Mouse (Mus musculus) forebrain, embryonic 13.5 days (tissue): ENCODE data around the gene Gba. TPM values are rescaled to one million over a fixed set of nuclear protein-coding genes. Genes with fewer than 3 reads are reported as not detected.
"Not testable (repeated sequence)": the region's sequence is repeated elsewhere in the genome, so short reads cannot be mapped to it uniquely, and the experiment has no call there.

Experiments
- ATAC-seq: fragments of 200-750 bp; cut with Nextera tagmentation; 2 replicates; pipeline ENCODE4 v1.8.0; 2017
- H3K27ac ChIP-seq: fragments of 300-500 bp; sonication (generic); 2 replicates; pipeline ENCODE4 v1.5.1; 2015; ENCODE audit warnings: inconsistent platforms, mild to moderate bottlenecking, moderate library complexity
- H3K27me3 ChIP-seq: fragments of 300-500 bp; sonication (generic); 2 replicates; pipeline ENCODE4 v1.6.1; 2015; ENCODE audit warnings: mild to moderate bottlenecking, inconsistent platforms
- H3K36me3 ChIP-seq: fragments of 300-500 bp; sonication (generic); 2 replicates; pipeline ENCODE4 v1.6.1; 2015; ENCODE audit warnings: mild to moderate bottlenecking, inconsistent platforms; ENCODE audit not compliant: poor library complexity, severe bottlenecking
- H3K4me1 ChIP-seq: fragments of 300-500 bp; sonication (generic); 2 replicates; pipeline ENCODE4 v1.6.1; 2015; ENCODE audit warnings: inconsistent platforms
- H3K4me2 ChIP-seq: fragments of 300-500 bp; sonication (generic); 2 replicates; pipeline ENCODE4 v1.6.1; 2015; ENCODE audit warnings: inconsistent platforms, mild to moderate bottlenecking, moderate library complexity
- H3K4me3 ChIP-seq: fragments of 300-500 bp; sonication (generic); 2 replicates; pipeline ENCODE4 v1.5.1; 2015; ENCODE audit warnings: mild to moderate bottlenecking, inconsistent platforms
- H3K9ac ChIP-seq: fragments of 300-500 bp; sonication (generic); 2 replicates; pipeline ENCODE4 v1.6.1; 2015; ENCODE audit warnings: mild to moderate bottlenecking, inconsistent platforms
- H3K9me3 ChIP-seq: fragments of 300-500 bp; sonication (generic); replicated peaks from 2 replicates; pipeline ENCODE4 v1.6.1; 2016; ENCODE audit warnings: inconsistent platforms
- whole genome bisulfite sequencing: fragments of 180-500 bp; shearing (Covaris S2); methylation state at CpG from one replicate; pipeline ENCODE4 v1.1.7; 2015; 5-methylcytosine and 5-hydroxymethylcytosine counted together
- polyA plus RNA-seq: library from polyadenylated mRNA; unstranded; fragments of >200 nt; fragmentation: Nextera tagmentation; extraction: Ambion mirVana; gene quantifications from 2 replicates; pipeline ENCODE4 v1.2.1, GENCODE M21; 2015

Gene Gba
- polyA plus RNA-seq, 1 experiment from 2014 or later = 34.6 TPM

DNA sequence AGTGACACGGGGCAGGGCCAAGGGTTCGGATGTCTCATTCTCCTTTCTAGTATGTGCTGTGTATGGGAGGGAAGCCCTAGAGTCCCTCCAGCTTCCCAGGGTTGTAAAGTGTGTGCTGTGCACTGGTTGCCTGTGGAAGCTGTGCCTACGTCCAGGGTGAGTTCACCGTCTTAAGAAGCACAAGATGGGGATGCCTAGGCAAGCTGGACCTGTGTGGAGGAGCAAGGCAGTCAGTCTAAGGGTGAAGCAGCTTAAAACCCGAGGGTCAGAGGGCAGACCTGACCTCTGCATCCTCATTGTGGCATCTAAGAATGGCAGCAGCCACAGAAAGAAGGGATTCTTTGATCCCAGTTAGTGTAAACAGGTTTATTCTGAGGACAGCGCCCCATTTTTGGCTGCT, 6.0 kb downstream of the Gba start:
- no peak for ATAC-seq
- 85% methylated on average over 6 of the region's 6 CpGs for WGBS
- no peaks in the 10 kb centered on the region for H3K27me3 ChIP-seq
- no peak overlapping the region for H3K4me2 ChIP-seq
- peaks cover 10% of the 10 kb centered on the region for H3K4me1 ChIP-seq
- no peak overlapping the region for H3K27ac ChIP-seq
- no peaks in the 10 kb centered on the region for H3K9me3 ChIP-seq
- peaks cover 70% of the 10 kb centered on the region for H3K36me3 ChIP-seq
- H3K4me3 ChIP-seq = no peak overlapping the region
- H3K9ac ChIP-seq = no peak overlapping the region

DNA sequence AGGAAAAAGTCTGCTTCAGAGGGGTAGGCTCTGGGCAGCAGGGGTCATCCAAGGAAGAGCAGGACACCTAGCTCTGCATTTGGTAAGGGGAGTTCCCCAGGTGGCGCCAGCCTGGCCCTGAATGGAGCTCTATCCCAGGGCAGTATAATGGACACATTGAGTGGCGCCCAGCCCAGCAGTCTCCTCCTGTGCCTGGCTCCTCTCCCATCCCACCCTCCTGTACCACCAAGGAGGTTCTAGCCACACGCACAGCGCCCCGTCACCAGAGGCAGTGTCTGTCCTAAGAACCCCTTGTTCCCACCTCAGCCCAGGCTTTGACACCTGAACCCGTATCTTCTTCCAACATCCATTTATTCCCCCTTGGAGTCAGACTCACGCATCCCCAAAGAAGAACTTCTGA, 7.0 kb downstream of the Gba start:
- no peaks in the 10 kb centered on the region for H3K27me3 ChIP-seq
- H3K9me3 ChIP-seq = no peaks in the 10 kb centered on the region
- peaks cover 62% of the 10 kb centered on the region for H3K36me3 ChIP-seq
- 93% methylated on average over 7 of the region's 7 CpGs for WGBS
- no peak overlapping the region for H3K27ac ChIP-seq
- no peak for ATAC-seq
- no peak overlapping the region for H3K4me3 ChIP-seq
- H3K9ac ChIP-seq = no peak overlapping the region
- peaks cover 13% of the 10 kb centered on the region for H3K4me1 ChIP-seq
- no peak overlapping the region for H3K4me2 ChIP-seq

DNA sequence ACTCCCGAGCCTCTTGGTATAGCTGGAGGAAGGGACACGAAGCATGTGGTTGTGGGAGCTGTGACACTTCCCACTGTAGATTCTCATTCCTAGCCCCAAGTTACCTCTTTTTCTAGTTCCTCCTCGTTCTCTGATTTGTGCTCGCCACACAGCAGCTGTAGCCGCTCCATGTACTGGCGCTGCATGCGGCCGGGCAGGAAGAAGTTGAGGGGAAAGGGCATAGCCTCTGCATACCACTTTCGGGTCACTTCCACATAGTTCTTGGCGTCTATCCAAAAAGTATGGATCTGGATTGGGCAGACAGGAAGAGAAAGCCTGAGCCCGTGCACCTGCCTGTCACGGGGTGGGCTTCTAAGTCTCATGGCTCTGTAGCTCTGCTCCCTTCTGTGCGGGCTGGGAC, 7.4 kb downstream of the Gba start:
- Histone ChIP-seq H3K27me3 (no peaks in the 10 kb centered on the region), H3K9ac (no peak overlapping the region), H3K4me3 (no peak overlapping the region), H3K9me3 (no peaks in the 10 kb centered on the region), H3K36me3 (peaks cover 57% of the 10 kb centered on the region), H3K4me2 (no peak overlapping the region), H3K27ac (no peak overlapping the region), H3K4me1 (peaks cover 18% of the 10 kb centered on the region)
- 92% methylated on average over 13 of the region's 13 CpGs for WGBS
- no peak for ATAC-seq

DNA sequence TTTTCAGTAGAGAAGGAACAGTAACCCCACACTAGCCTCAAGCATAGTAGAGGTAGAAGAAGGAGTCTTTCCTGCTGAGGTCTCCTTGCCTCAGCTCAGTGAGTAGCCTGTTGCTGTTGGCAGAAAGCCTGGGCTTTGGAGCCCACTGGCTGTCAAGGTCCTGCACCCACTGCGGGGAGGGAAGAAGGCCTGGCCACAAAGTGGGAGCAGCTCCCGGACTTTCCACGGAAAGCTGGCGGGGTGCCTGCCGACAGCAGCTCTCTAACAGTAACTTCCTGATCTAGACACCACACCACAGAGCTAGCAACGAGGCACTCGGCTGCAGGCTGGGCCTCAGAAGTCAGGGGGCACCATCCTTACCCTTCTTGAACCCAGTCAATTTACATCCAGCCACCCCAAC, 8.0 kb downstream of the Gba start:
- Histone ChIP-seq H3K4me2 (no peak overlapping the region), H3K9me3 (no peaks in the 10 kb centered on the region), H3K9ac (no peak overlapping the region), H3K4me3 (no peak overlapping the region), H3K4me1 (peaks cover 23% of the 10 kb centered on the region), H3K27me3 (no peaks in the 10 kb centered on the region), H3K36me3 (peaks cover 52% of the 10 kb centered on the region), H3K27ac (no peak overlapping the region)
- ATAC-seq = no peak
- 88% methylated on average over 7 of the region's 7 CpGs for WGBS

DNA sequence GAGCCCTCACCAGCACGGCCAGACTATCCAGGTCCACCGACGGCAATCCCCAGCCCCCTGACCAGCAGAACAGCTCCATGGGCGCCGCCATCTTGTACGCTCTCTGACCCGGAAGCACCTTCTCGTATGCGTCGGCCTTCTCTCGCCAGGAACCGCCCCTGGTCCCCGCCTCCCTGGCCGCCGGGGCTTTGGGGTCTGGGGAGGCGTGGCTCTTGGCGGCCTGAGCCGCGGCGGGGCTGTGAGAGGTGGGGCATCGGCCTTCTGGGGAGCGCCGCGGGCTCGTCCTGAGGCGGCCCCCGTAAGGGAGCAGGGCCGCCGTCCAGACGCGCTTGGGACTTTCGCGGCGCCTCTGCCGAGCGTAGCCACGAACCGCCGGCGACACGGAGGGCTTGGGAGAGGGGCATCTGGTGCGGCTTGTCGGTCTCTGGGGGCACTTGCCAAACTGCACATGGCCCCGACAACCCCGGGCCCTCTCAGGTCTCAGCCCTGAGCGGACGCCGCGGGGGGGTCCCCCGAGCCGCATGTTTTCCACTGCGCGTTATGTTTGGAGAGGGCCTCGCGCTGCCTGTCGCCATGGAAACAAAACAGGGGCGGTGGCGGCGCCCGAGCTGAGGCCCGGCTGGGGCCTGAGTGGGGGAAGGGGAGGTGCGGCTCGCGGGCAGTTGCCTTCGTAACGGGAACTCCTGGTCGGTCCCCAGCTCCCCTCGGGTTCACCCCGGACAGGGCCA, 11.2 kb downstream of the Gba start:
- Histone ChIP-seq H3K9me3 (no peaks in the 10 kb centered on the region), H3K4me1 (peaks cover 50% of the 10 kb centered on the region), H3K9ac (peak overlapping the region; percentile 76), H3K4me3 (peak overlapping the region; percentile 72), H3K4me2 (peak overlapping the region; percentile 70), H3K27ac (peak overlapping the region; percentile 97), H3K27me3 (no peaks in the 10 kb centered on the region), H3K36me3 (peaks cover 32% of the 10 kb centered on the region)
- under 1% methylated on average over 63 of the region's 69 CpGs for WGBS
- ATAC-seq = peak; percentile 86

DNA sequence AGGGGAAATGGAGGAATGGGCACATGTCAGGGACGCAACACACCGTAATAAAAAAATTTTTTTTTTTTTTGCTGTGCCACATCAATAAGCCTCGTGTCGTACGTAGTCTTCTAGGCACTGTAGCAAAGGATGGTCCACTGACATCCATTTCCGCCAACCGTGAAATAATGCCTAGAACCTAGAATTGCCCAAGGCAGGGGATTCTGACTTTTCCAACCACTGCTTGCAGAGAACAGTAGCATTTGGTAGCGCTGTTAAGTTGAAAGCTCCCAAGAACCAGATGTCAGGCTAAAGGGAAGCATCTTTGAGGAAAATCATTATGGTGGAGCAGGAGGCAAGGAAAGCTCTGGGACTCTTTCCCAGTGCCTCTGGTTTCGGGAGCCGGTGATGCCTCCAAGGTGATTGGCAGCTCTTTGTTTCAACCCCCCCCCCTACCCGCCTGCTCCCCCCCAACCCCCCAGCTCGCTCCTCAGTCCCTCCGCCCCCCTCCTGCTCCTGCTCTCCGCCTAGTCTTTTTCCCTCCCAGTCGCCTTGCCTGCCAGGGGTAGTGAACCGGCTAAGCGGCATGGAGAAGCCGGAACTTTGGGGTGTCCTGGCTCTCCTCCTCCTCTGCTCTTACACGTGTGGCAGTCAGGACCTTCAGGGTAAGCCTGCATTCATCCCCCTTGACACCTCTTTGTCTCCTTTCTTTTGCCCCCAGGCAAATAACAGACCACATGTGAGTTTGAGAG, 12.1 kb downstream of the Gba start, which contains the start of gene Thbs3:
TSS of gene Thbs3 (plus strand) at position 500 of the 731 bp plus-strand sequence.
- Histone ChIP-seq H3K4me2 (peak within 1 kb of the TSS; percentile 70), H3K4me1 (peaks cover 57% of the 10 kb centered on the region), H3K4me3 (peak within 1 kb of the TSS; percentile 72), H3K9me3 (no peaks in the 10 kb centered on the region), H3K36me3 (peaks cover 28% of the 10 kb centered on the region), H3K27ac (peak within 1 kb of the TSS; percentile 97), H3K27me3 (no peaks in the 10 kb centered on the region), H3K9ac (peak within 1 kb of the TSS; percentile 76)
- ATAC-seq = peak; percentile 11
- under 1% methylated on average over 18 of the region's 19 CpGs for WGBS

DNA sequence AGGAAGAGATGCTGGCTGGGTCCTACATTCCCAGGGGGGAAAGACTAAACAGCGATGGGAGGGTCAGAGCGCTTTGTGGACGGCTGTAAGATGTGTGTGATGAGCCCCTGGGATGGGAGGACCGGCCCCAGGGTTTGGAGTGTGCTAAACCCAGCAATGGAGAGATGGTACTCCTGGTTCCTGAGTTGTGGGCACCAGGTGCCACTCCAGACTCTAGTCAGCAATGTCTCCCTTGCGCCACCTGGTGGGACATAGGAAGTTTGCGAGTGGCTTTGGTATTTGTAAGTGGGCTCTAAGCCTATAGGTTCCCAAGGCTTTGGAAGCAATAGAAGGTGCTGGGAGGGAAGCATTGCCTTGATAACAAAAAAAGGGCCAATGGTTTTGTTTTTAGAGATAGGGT, 13.1 kb downstream of the Gba start:
- Histone ChIP-seq H3K9me3 (no peaks in the 10 kb centered on the region), H3K4me3 (peak overlapping the region; percentile 72), H3K36me3 (peaks cover 23% of the 10 kb centered on the region; the same call in 1 of the 2 replicates), H3K4me1 (peaks cover 62% of the 10 kb centered on the region), H3K27me3 (no peaks in the 10 kb centered on the region), H3K27ac (peak overlapping the region; percentile 97), H3K4me2 (peak overlapping the region; percentile 70), H3K9ac (peak overlapping the region; percentile 76)
- ATAC-seq = peak; percentile 39
- WGBS = 0% methylated on average over 6 of the region's 6 CpGs

DNA sequence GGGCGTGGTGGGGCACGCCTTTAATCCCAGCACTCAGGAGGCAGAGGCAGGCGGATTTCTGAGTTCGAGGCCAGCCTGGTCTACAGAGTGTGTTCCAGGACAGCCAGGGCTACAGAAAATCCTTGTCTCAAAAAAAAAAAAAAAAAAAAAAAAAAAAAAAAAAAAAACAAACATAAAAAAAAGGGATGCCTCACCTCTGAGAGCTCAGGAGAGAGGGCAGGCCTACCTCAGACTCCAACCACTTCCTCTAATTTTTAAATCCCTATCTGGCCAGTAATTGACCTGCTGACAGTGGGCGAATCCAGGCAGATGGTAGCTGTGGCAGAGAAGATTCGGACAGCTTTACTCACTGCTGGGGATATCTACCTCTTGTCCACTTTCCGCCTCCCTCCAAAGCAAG, 13.7 kb downstream of the Gba start:
- not testable (repeated sequence) for H3K27me3 ChIP-seq, H3K9me3 ChIP-seq, ATAC-seq
- Histone ChIP-seq H3K9ac (peak overlapping the region; percentile 76; the same call in 1 of the 2 replicates), H3K36me3 (peaks cover 25% of the 10 kb centered on the region), H3K4me3 (0 out of 2 replicates have a peak overlapping the region, but pooled peaks have one; percentile 72), H3K4me2 (peak overlapping the region; percentile 70; the same call in 1 of the 2 replicates), H3K4me1 (peaks cover 68% of the 10 kb centered on the region), H3K27ac (peak overlapping the region; percentile 97; the same call in 1 of the 2 replicates)
- 69% methylated on average over 7 of the region's 7 CpGs for WGBS

DNA sequence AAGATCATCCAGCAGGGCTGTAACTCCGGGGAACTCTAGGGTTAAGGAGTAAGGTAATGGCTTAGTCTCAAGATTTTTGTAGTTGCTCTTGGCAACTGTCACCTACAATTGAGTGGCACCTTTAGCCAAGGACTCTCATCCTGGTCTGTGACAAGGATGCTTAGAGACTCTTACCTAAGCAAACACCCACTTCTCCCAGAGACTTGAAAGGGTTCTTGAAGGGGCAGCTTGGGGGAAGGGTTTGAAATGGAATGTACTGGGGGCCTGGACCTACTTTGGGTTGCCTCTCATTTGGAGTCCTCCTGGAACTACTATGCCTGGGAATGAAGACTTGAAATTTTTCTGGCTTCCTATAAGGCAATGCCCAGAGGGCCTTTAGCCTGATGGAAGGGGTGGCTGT, 15.5 kb downstream of the Gba start:
- Histone ChIP-seq H3K27me3 (no peaks in the 10 kb centered on the region), H3K9ac (peak overlapping the region; percentile 43; the same call in 1 of the 2 replicates), H3K4me1 (peaks cover 68% of the 10 kb centered on the region), H3K4me3 (no peak overlapping the region), H3K4me2 (no peak overlapping the region), H3K36me3 (peaks cover 40% of the 10 kb centered on the region), H3K9me3 (no peaks in the 10 kb centered on the region), H3K27ac (0 out of 2 replicates have a peak overlapping the region, but pooled peaks have one; percentile 1)
- WGBS = 70% methylated on average over 1 of the region's 1 CpGs
- ATAC-seq = no peak

DNA sequence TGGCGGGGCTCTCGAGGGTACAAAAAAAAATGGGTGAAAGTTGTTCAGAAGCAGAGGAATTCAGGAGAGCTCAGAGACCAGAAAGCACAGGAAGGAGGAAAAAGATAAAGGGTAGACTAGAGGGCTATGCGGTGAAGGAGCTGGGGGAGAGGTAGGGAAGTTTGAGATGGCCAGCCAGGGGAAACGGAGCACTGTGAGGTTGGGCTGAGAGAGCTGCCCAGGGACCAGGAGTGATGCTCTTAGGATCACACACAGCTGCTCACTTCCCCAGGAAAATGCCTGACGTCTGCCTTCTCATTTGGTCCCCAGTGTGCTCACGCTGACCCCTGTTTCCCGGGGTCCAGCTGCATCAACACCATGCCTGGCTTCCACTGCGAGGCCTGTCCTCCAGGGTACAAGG, 16.8 kb downstream of the Gba start:
- WGBS = 59% methylated on average over 8 of the region's 8 CpGs
- ATAC-seq = no peak
- H3K27me3 ChIP-seq = no peaks in the 10 kb centered on the region
- H3K4me1 ChIP-seq = peaks cover 79% of the 10 kb centered on the region
- H3K9ac ChIP-seq = peak overlapping the region; percentile 26; the same call in 1 of the 2 replicates
- no peaks in the 10 kb centered on the region for H3K9me3 ChIP-seq
- no peak overlapping the region for H3K4me3 ChIP-seq
- H3K36me3 ChIP-seq = peaks cover 53% of the 10 kb centered on the region
- no peak overlapping the region for H3K4me2 ChIP-seq
- H3K27ac ChIP-seq = peak overlapping the region; percentile 16

DNA sequence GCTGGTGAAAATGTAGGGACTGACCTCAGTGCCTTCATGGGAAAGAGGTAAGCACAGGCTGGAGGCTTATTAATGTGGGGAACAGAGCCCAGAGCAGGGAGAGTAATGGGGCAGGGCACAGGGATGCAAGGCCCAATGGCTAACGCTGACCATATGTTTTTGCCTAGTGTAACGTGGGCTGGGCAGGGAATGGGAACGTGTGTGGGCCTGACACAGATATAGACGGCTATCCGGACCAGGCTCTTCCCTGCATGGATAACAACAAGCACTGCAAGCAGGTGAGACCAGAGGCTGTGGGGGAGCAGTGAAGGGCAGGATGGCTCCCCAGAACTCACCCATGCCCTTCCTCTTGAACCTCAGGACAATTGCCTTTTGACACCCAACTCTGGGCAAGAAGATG, 18.4 kb downstream of the Gba start:
- Histone ChIP-seq H3K4me2 (peak overlapping the region; percentile 5; the same call in 1 of the 2 replicates), H3K4me3 (no peak overlapping the region), H3K9me3 (no peaks in the 10 kb centered on the region), H3K4me1 (peaks cover 79% of the 10 kb centered on the region), H3K9ac (no peak overlapping the region), H3K27ac (peak overlapping the region; percentile 57), H3K27me3 (no peaks in the 10 kb centered on the region), H3K36me3 (peaks cover 60% of the 10 kb centered on the region)
- 65% methylated on average over 5 of the region's 5 CpGs for WGBS
- ATAC-seq = no peak

DNA sequence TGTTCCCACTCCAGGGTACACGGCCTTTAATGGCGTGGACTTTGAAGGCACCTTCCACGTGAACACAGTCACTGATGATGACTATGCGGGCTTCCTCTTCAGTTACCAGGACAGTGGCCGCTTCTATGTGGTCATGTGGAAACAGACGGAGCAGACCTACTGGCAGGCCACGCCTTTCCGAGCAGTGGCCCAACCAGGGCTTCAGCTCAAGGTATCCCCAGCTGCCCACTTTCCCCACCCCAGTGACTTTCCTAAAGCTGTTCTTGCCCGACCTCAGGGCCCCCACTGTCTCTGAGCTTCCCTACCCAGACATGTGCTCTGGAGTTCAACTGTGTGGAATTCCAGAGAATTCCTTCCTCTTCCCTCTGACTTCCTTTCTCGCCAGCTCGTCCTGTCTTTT, 22.1 kb downstream of the Gba start:
- Histone ChIP-seq H3K4me3 (peak overlapping the region; percentile 70), H3K27me3 (no peaks in the 10 kb centered on the region), H3K4me1 (peaks cover 78% of the 10 kb centered on the region), H3K27ac (peak overlapping the region; percentile 95), H3K9ac (peak overlapping the region; percentile 87), H3K9me3 (no peaks in the 10 kb centered on the region), H3K4me2 (peak overlapping the region; percentile 77), H3K36me3 (peaks cover 46% of the 10 kb centered on the region)
- ATAC-seq = no peak
- 23% methylated on average over 11 of the region's 11 CpGs for WGBS
